Mouse (Mus musculus) limb, embryonic 14.5 days (tissue): ENCODE measurements at regions not wholly inside any gene's neighbourhood (a gene's known extent, or its start where the extent isn't known, plus 50 kb on each side); places are given as distances from the start of the nearest gene placed in this dataset.

ENCODE experiments used
- ATAC-seq: fragments of 200-750 bp; cut with Nextera tagmentation; 2 replicates; pipeline ENCODE4 v1.8.0; 2017; ENCODE audit warnings: low read depth, moderate number of reproducible peaks, moderate TSS enrichment; ENCODE audit not compliant: low FRiP score
- DNase-seq: peaks from one replicate; pipeline ENCODE4 v3.0.0-alpha.2; 2015; ENCODE audit warnings: low spot score
- H3K27ac ChIP-seq: fragments of 300-500 bp; sonication (generic); replicated peaks from 2 replicates; pipeline ENCODE4 v1.5.1; 2014; ENCODE audit warnings: low read depth, mild to moderate bottlenecking, low read length, moderate library complexity, mixed read lengths
- H3K27me3 ChIP-seq: fragments of 300-500 bp; sonication (generic); 2 replicates; pipeline ENCODE4 v1.6.1; 2014; ENCODE audit warnings: low read length, mixed read lengths; ENCODE audit not compliant: control insufficient read depth, insufficient read depth
- H3K36me3 ChIP-seq: fragments of 300-500 bp; sonication (generic); 2 replicates; pipeline ENCODE4 v1.6.1; 2014; ENCODE audit warnings: mild to moderate bottlenecking, low read length, moderate library complexity, mixed read lengths; ENCODE audit not compliant: control insufficient read depth, insufficient read depth
- H3K4me1 ChIP-seq: fragments of 300-500 bp; sonication (generic); 2 replicates; pipeline ENCODE4 v1.6.1; 2014; ENCODE audit warnings: antibody characterized with exemption, low read length, mixed read lengths; ENCODE audit not compliant: control insufficient read depth, insufficient read depth
- H3K4me2 ChIP-seq: fragments of 300-500 bp; sonication (generic); replicated peaks from 2 replicates; pipeline ENCODE4 v1.6.1; 2014; ENCODE audit warnings: low read depth, mild to moderate bottlenecking, low read length, moderate library complexity; ENCODE audit not compliant: severe bottlenecking
- H3K4me3 ChIP-seq: fragments of 300-500 bp; sonication (generic); replicated peaks from 2 replicates; pipeline ENCODE4 v1.5.1; 2014; ENCODE audit warnings: low read length
- H3K9ac ChIP-seq: fragments of 300-500 bp; sonication (generic); 2 replicates; pipeline ENCODE4 v1.6.1; 2014; ENCODE audit warnings: mild to moderate bottlenecking, low read depth, low read length, moderate library complexity; ENCODE audit not compliant: severe bottlenecking
- H3K9me3 ChIP-seq: fragments of 300-500 bp; sonication (generic); 2 replicates; pipeline ENCODE4 v1.6.1; 2016; ENCODE audit warnings: low read length; ENCODE audit not compliant: control insufficient read depth
- POLR2A ChIP-seq: fragments of 200-500 bp; IDR thresholded peaks from 2 replicates; pipeline ENCODE4 v1.8.0; 2012; ENCODE audit warnings: inconsistent platforms, mild to moderate bottlenecking, moderate library complexity, borderline replicate concordance; ENCODE audit not compliant: insufficient read depth, insufficient read length; ENCODE audit errors: extremely low read depth
- WGBS: fragments of 180-500 bp; shearing (Covaris S2); extraction: QIAGEN DNeasy Blood & Tissue Kit; methylation state at CpG from one replicate; pipeline ENCODE4 v1.1.7; 2014; 5-methylcytosine and 5-hydroxymethylcytosine counted together

DNA sequence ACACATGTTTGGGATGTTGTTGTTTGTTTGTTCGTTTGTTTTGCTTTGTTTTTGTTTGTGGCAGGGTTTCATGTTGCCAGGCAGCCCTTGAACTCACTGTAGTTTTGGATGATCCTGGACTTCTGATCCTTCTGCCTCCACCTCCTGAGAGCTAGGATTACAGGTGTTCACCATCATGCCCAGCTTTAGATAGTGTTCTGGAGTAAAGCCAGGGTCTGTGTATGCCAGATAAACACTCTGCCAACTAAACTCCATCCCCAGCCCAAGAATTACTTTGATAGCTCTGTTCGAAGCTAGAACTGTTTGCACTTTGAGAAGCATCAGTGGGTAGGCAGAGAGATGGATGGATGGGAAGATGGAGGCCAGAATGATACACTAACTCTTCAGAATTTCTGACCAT, 368.0 kb upstream of the Gm10306 start:
- Histone ChIP-seq H3K4me1 (no peaks in the 10 kb centered on the region), H3K4me2 (no peak overlapping the region), H3K27ac (no peak overlapping the region), H3K36me3 (no peaks in the 10 kb centered on the region), H3K27me3 (no peaks in the 10 kb centered on the region), H3K4me3 (no peak overlapping the region), H3K9me3 (no peaks in the 10 kb centered on the region), H3K9ac (no peak overlapping the region)
- TF ChIP-seq POLR2A = no peak
- DNase-seq (no peak), ATAC-seq (no peak)
- 53% methylated on average over 2 of the region's 2 CpGs for WGBS

DNA sequence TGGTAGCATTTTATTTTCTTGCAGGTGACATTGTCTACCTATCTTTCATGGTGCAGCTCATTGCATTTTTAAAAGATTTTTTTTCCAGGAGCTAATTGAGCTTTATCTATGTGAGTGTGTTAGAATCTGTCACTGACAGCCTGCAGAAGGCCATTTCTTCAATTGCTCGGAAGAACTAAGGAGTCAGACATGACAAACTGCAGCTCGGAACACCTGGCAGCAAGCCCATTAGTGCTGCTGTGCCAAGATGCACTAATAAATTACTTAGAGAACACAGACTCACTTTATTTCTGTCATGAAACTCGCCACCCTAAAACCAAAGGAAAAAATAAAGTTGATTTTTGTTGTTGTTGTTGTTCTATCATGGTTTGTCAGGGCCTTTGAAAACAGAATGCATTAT, 367.5 kb upstream of the Gm10306 start:
- H3K9ac ChIP-seq = no peak overlapping the region
- H3K4me3 ChIP-seq = no peak overlapping the region
- no peaks in the 10 kb centered on the region for H3K36me3 ChIP-seq
- DNase-seq (peak; percentile 71), ATAC-seq (no peak)
- no peaks in the 10 kb centered on the region for H3K4me1 ChIP-seq
- no peaks in the 10 kb centered on the region for H3K27me3 ChIP-seq
- 12% methylated on average over 3 of the region's 3 CpGs for WGBS
- no peak for TF ChIP-seq POLR2A
- no peak overlapping the region for H3K27ac ChIP-seq
- no peak overlapping the region for H3K4me2 ChIP-seq
- H3K9me3 ChIP-seq = no peaks in the 10 kb centered on the region

DNA sequence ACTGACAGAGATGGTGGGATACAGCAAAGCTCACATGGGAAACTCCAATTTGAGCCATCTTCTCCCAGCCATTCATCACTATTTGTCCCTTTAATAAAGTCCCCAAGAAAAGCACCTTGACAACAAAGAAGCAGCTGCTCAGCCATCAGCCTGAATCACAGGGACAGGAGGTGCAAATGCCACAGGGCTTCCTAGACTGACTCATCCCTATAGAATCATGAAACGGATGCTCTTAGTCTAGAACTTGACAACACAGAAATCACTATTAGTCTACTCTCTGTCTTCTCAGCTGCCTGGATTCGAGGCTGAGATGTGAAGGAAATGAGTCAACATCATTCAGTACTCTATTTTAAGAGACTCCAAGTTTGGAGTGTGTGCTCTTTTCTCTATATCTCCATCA, 365.4 kb upstream of the Gm10306 start:
- no peak overlapping the region for H3K4me3 ChIP-seq
- WGBS = 84% methylated on average over 2 of the region's 2 CpGs
- H3K9ac ChIP-seq = no peak overlapping the region
- no peak for ATAC-seq
- TF ChIP-seq POLR2A = no peak
- H3K27ac ChIP-seq = no peak overlapping the region
- no peaks in the 10 kb centered on the region for H3K4me1 ChIP-seq
- DNase-seq = no peak
- no peak overlapping the region for H3K4me2 ChIP-seq
- H3K9me3 ChIP-seq = no peaks in the 10 kb centered on the region
- no peaks in the 10 kb centered on the region for H3K36me3 ChIP-seq
- no peaks in the 10 kb centered on the region for H3K27me3 ChIP-seq

DNA sequence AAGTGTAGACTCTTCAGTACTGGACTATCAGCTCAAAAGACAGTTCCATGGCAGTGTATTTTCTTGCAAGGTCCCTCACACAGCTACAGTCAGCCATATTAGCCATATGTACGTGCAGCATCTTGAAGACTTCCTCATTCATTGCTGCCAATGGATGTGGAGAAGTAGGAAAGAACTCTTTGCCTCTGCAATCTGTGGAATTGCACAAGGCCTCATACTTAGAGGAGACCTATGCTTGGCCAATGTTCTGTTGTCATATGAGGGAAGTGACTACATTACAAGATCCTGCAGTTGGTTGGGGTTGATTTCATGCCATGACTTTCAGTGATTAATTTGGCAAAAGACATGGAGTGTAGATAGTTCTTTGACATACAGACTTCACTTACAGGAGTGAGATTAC, 340.1 kb upstream of the Gm10306 start:
- WGBS = 76% methylated on average over 1 of the region's 1 CpGs

DNA sequence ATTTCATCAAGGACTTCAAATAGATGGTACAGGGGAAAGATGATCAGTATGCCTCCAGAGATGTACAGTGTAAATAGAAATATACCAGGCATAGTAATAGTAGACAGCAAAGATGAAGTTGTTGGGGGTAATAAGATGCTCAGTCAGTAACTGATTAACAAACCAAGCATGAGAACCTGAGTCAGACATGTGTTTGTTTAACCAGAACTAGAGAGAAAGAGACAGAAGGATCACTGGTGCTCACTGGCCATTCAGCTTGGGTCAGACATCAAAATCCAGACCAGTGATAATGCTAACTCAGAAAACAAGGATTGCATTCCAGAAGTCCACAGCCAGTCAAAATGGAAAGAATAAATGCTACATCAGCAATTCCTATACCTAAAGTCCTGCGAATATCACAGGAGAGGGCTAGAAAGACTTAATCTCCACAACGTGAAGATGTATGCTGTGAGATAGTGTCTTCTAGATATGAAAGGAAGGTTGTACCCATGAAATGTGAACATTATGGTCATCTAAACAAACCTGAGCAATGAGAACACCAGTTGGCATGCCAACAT, 320.6 kb upstream of the Gm10306 start:
- 95% methylated on average over 2 of the region's 2 CpGs for WGBS
- no peak overlapping the region for H3K27ac ChIP-seq
- DNase-seq (no peak), ATAC-seq (no peak)
- TF ChIP-seq POLR2A = no peak
- no peaks in the 10 kb centered on the region for H3K27me3 ChIP-seq
- no peaks in the 10 kb centered on the region for H3K36me3 ChIP-seq
- H3K4me1 ChIP-seq = no peaks in the 10 kb centered on the region
- H3K9me3 ChIP-seq = no peaks in the 10 kb centered on the region
- H3K4me3 ChIP-seq = no peak overlapping the region
- H3K9ac ChIP-seq = no peak overlapping the region
- H3K4me2 ChIP-seq = no peak overlapping the region

More for the DNA sequence above, 340.1 kb upstream of the Gm10306 start:
- no peaks in the 10 kb centered on the region for H3K9me3 ChIP-seq
- ATAC-seq = no peak
- H3K4me2 ChIP-seq = no peak overlapping the region
- H3K4me1 ChIP-seq = no peaks in the 10 kb centered on the region
- TF ChIP-seq POLR2A = no peak
- no peak overlapping the region for H3K9ac ChIP-seq
- H3K4me3 ChIP-seq = no peak overlapping the region
- DNase-seq = no peak
- no peaks in the 10 kb centered on the region for H3K27me3 ChIP-seq
- no peaks in the 10 kb centered on the region for H3K36me3 ChIP-seq
- H3K27ac ChIP-seq = no peak overlapping the region

DNA sequence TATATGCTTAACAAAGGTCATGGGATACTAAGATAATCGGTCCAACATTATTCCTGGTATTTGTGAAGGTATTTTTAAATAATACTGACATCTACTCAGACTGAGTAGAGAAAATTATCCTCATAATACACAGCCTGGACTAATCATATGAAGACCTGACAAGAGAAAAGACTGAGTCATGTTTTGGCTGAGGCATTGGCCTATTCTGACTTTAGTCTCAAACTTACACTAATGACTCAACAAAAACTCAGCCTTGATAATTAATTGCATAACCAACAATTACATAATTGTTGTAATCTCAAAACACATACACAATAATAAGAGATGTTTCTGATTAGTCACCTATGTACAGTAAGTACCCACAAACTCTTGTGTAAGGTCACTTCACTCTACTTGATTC, 300.3 kb upstream of the Gm10306 start:
- H3K27ac ChIP-seq = no peak overlapping the region
- H3K4me2 ChIP-seq = no peak overlapping the region
- WGBS = 88% methylated on average over 1 of the region's 1 CpGs
- H3K9ac ChIP-seq = no peak overlapping the region
- DNase-seq = no peak
- TF ChIP-seq POLR2A = no peak
- no peak overlapping the region for H3K4me3 ChIP-seq
- no peak for ATAC-seq
- H3K4me1 ChIP-seq = no peaks in the 10 kb centered on the region
- H3K27me3 ChIP-seq = no peaks in the 10 kb centered on the region
- H3K36me3 ChIP-seq = no peaks in the 10 kb centered on the region
- no peaks in the 10 kb centered on the region for H3K9me3 ChIP-seq
